In the genomic region with DNA sequence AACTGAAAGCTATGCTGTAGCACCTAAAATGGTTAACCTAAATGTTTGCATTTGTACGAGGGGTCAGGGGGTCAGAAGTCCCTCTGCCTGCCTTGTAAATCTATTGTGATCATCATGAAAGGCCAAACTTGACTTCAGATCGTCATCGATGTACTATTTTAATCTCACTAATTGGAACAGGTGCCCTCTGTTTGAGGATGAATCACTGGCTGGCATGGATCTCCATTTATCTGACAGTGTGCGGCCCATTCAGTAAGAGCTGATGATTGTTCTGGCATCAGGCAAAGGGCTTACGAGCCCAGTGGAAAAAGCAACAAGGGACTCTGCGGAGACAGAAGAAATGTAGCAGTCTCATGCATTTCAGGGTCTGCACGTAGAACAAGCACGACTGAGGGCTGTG, we compare ENCODE assay signal across 24 mouse cellular contexts.
DNase-seq lines count a peak whose midpoint lies in the region; ATAC-seq and TF ChIP-seq lines count a peak whose summit lies in the region.
"Had no signal": no experiment of that assay in that cellular context is flagged by ENCODE, and none has a peak within 500 bp of the region (broad histone marks: within the 10 kb centered on the region; RNA-seq: fewer than 3 reads in every experiment).

No protein-coding gene starts in this region.

- no peak for ATAC-seq in liver, embryonic 11.5 days (replicated peaks; ENCODE audit: low FRiP score)
- no peak; the same call in 1 of the 2 replicates for ATAC-seq in liver, embryonic 14.5 days (ENCODE audit: insufficient read depth)
- no peak for ATAC-seq in midbrain, embryonic 11.5 days (ENCODE audit: low FRiP score)
- ATAC-seq: forebrain, embryonic 15.5 days; Patski had no signal

- no peaks in the 10 kb centered on the region for H3K36me3 ChIP-seq in liver, embryonic 11.5 days (ENCODE audit: control insufficient read depth, insufficient read depth, low read length)
- H3K36me3 ChIP-seq in liver, embryonic 14.5 days (replicated peaks; ENCODE audit: control insufficient read depth, insufficient read depth, low read depth): no peaks in the 10 kb centered on the region
- H3K36me3 ChIP-seq in midbrain, embryonic 11.5 days (ENCODE audit: control insufficient read depth, insufficient read depth, low read length): no peaks in the 10 kb centered on the region
- H3K36me3 ChIP-seq: embryonic facial prominence, embryonic 13.5 days; forebrain, embryonic 15.5 days; heart, embryonic 12.5 days; hindbrain, embryonic 12.5 days; neural tube, embryonic 15.5 days had no signal

- no peak overlapping the region for H3K9ac ChIP-seq in liver, embryonic 11.5 days (ENCODE audit: low read depth, low read length)
- H3K9ac ChIP-seq in liver, embryonic 14.5 days (replicated peaks): no peak overlapping the region
- H3K9ac ChIP-seq in midbrain, embryonic 11.5 days (ENCODE audit: low read length): no peak overlapping the region
- H3K9ac ChIP-seq: embryonic facial prominence, embryonic 13.5 days; forebrain, embryonic 15.5 days; heart, embryonic 12.5 days; hindbrain, embryonic 12.5 days; neural tube, embryonic 15.5 days had no signal

- TF ChIP-seq CTCF in gastrocnemius, adult 2 months (IDR thresholded peaks at IDR 0.05): no peak
- TF ChIP-seq CTCF in liver, embryonic 14.5 days (IDR thresholded peaks at IDR 0.05; ENCODE audit: low read depth): no peak

- no peaks in the 10 kb centered on the region for H3K9me3 ChIP-seq in liver, embryonic 11.5 days (ENCODE audit: control insufficient read depth, low read length)
- H3K9me3 ChIP-seq in liver, embryonic 14.5 days (ENCODE audit: control insufficient read depth, low read length): no peaks in the 10 kb centered on the region
- no peaks in the 10 kb centered on the region for H3K9me3 ChIP-seq in midbrain, embryonic 11.5 days (ENCODE audit: control insufficient read depth, low read length)
- H3K9me3 ChIP-seq: embryonic facial prominence, embryonic 13.5 days; forebrain, embryonic 15.5 days; heart, embryonic 12.5 days; hindbrain, embryonic 12.5 days; neural tube, embryonic 15.5 days had no signal

- H3K27ac ChIP-seq in gastrocnemius, adult 2 months: peak overlapping the region; percentile 74; the same call in 1 of the 2 replicates
- 0 out of 2 replicates have a peak overlapping the region, but pooled peaks have one; percentile 58 for H3K27ac ChIP-seq in liver, embryonic 11.5 days (ENCODE audit: low read depth, low read length)
- peak overlapping the region; percentile 10 for H3K27ac ChIP-seq in liver, embryonic 14.5 days
- no peak overlapping the region for H3K27ac ChIP-seq in midbrain, embryonic 11.5 days (ENCODE audit: low read depth, low read length)
- H3K27ac ChIP-seq: embryonic facial prominence, embryonic 13.5 days; forebrain, embryonic 15.5 days; hindbrain, embryonic 12.5 days; neural tube, embryonic 15.5 days had no signal

- peaks cover 24% of the 10 kb centered on the region for H3K4me1 ChIP-seq in liver, embryonic 11.5 days (replicated peaks; ENCODE audit: control insufficient read depth, insufficient read depth, low read length)
- peaks cover 24 to 46% of the 10 kb centered on the region in 2 experiments for H3K4me1 ChIP-seq in liver, embryonic 14.5 days (replicated peaks; ENCODE audit: control insufficient read depth in 2 of 2, insufficient read depth in 2 of 2, low read length in 1 of 2)
- peaks cover 9% of the 10 kb centered on the region for H3K4me1 ChIP-seq in midbrain, embryonic 11.5 days (ENCODE audit: control insufficient read depth, insufficient read depth, low read length)

- peak overlapping the region; percentile 11; the same call in 1 of the 2 replicates for H3K4me2 ChIP-seq in liver, embryonic 11.5 days
- peak overlapping the region; percentile 46 for H3K4me2 ChIP-seq in liver, embryonic 14.5 days (ENCODE audit: low read depth)
- no peak overlapping the region for H3K4me2 ChIP-seq in midbrain, embryonic 11.5 days
- H3K4me2 ChIP-seq: embryonic facial prominence, embryonic 13.5 days; forebrain, embryonic 15.5 days; heart, embryonic 12.5 days; hindbrain, embryonic 12.5 days; neural tube, embryonic 15.5 days had no signal

- H3K4me3 ChIP-seq in gastrocnemius, adult 2 months: no peak overlapping the region
- no peak overlapping the region for H3K4me3 ChIP-seq in liver, embryonic 11.5 days (ENCODE audit: low read depth, low read length)
- no peak overlapping the region for H3K4me3 ChIP-seq in liver, embryonic 14.5 days (ENCODE audit: insufficient read depth in 1 of 2, low read depth in 2 of 2, low read length in 2 of 2)
- H3K4me3 ChIP-seq in midbrain, embryonic 11.5 days (ENCODE audit: low read depth, low read length): no peak overlapping the region
- H3K4me3 ChIP-seq: embryonic facial prominence, embryonic 13.5 days; forebrain, embryonic 15.5 days; heart, embryonic 12.5 days; hindbrain, embryonic 12.5 days; neural tube, embryonic 15.5 days had no signal

- intact Hi-C loops in gastrocnemius, adult 2 months (cut with DNase I): loop anchor here (2.0 kb wide), 1 partner anchor 18 kb away; no protein-coding TSS in a partner anchor

- TF ChIP-seq EP300 in liver, embryonic 14.5 days (IDR thresholded peaks at IDR 0.05; ENCODE audit: low read depth): no peak

- DNase-seq in gastrocnemius, adult 2 months: no peak
- no peak for DNase-seq in gastrocnemius, adult 8-10 months (ENCODE audit: low spot score in 2 of 2)
- DNase-seq in liver, embryonic 11.5 days (ENCODE audit: low spot score): no peak
- no peak for DNase-seq in liver
- no peak for DNase-seq in liver, embryonic 14.5 days (ENCODE audit: low read depth in 3 of 3, low spot score in 3 of 3)
- no peak for DNase-seq in adrenal gland, adult 8-10 months
- DNase-seq in midbrain, embryonic 11.5 days (ENCODE audit: low spot score, missing footprints): no peak
- DNase-seq: adrenal gland, postnatal 14 days; B cell, adult 2 months; cerebellum, adult 11 months; heart, postnatal 14 days; kidney, adult 18-20 months; kidney, postnatal 10 days; left cerebral cortex, postnatal 4 days; lung, postnatal 10 days; midbrain, embryonic 14.5 days; right cerebral cortex, postnatal 14 days; thymus, postnatal 4 days had no signal

- WGBS in liver, embryonic 11.5 days: 75% methylated on average over 8 of the region's 8 CpGs
- 68% methylated on average over 8 of the region's 8 CpGs for WGBS in liver, embryonic 14.5 days (ENCODE audit: insufficient replicate concordance)
- WGBS in midbrain, embryonic 11.5 days: 77% methylated on average over 8 of the region's 8 CpGs

- H3K27me3 ChIP-seq in liver, embryonic 11.5 days (replicated peaks; ENCODE audit: control insufficient read depth, insufficient read depth, low read length): no peaks in the 10 kb centered on the region
- no peaks in the 10 kb centered on the region for H3K27me3 ChIP-seq in liver, embryonic 14.5 days (ENCODE audit: control insufficient read depth, insufficient read depth, low read length)
- no peaks in the 10 kb centered on the region for H3K27me3 ChIP-seq in midbrain, embryonic 11.5 days (ENCODE audit: control insufficient read depth, insufficient read depth, low read length)
- H3K27me3 ChIP-seq: embryonic facial prominence, embryonic 13.5 days; forebrain, embryonic 15.5 days; heart, embryonic 12.5 days; hindbrain, embryonic 12.5 days; neural tube, embryonic 15.5 days; Patski had no signal
